Mouse (Mus musculus) neural tube, embryonic 12.5 days (tissue): ENCODE results near the gene Adora1. TPM values are rescaled to one million over a fixed set of nuclear protein-coding genes. Genes with fewer than 3 reads are reported as not detected.

ENCODE experiments used
- ATAC-seq: fragments of 200-750 bp; cut with Nextera tagmentation; 2 replicates; pipeline ENCODE4 v1.8.0; 2017; ENCODE audit warnings: low read depth, mild to moderate bottlenecking, moderate TSS enrichment, moderate library complexity; ENCODE audit not compliant: low FRiP score
- H3K27ac ChIP-seq: fragments of 300-500 bp; sonication (generic); 2 replicates; pipeline ENCODE4 v1.5.1; 2016
- H3K27me3 ChIP-seq: fragments of 300-500 bp; sonication (generic); replicated peaks from 2 replicates; pipeline ENCODE4 v1.6.1; 2016; ENCODE audit warnings: mild to moderate bottlenecking
- H3K36me3 ChIP-seq: fragments of 300-500 bp; sonication (generic); 2 replicates; pipeline ENCODE4 v1.6.1; 2016; ENCODE audit warnings: mild to moderate bottlenecking
- H3K4me1 ChIP-seq: fragments of 300-500 bp; sonication (generic); 2 replicates; pipeline ENCODE4 v1.6.1; 2016
- H3K4me2 ChIP-seq: fragments of 300-500 bp; sonication (generic); replicated peaks from 2 replicates; pipeline ENCODE4 v1.6.1; 2016; ENCODE audit warnings: mild to moderate bottlenecking
- H3K4me3 ChIP-seq: fragments of 300-500 bp; sonication (generic); 2 replicates; pipeline ENCODE4 v1.5.1; 2016
- H3K9ac ChIP-seq: fragments of 300-500 bp; sonication (generic); 2 replicates; pipeline ENCODE4 v1.6.1; 2016; ENCODE audit warnings: mild to moderate bottlenecking
- H3K9me3 ChIP-seq: fragments of 300-500 bp; sonication (generic); 2 replicates; pipeline ENCODE4 v1.6.1; 2016; ENCODE audit warnings: mild to moderate bottlenecking
- WGBS: fragments of 180-500 bp; shearing (Covaris S2); methylation state at CpG from one replicate; pipeline ENCODE4 v1.1.7; 2016; 5-methylcytosine and 5-hydroxymethylcytosine counted together
- polyA plus RNA-seq: library from polyadenylated mRNA; unstranded; fragments of >200 nt; fragmentation: Nextera tagmentation; extraction: Ambion mirVana; gene quantifications from 2 replicates; pipeline ENCODE4 v1.2.1, GENCODE M21; 2016

Adora1 gene
- polyA plus RNA-seq, 1 experiment from 2014 or later, result 5.5 TPM

- H3K4me3 ChIP-seq, result no peak overlapping the region
- H3K27me3 ChIP-seq, result no peaks in the 10 kb centered on the region
- no peak for ATAC-seq
- no peaks in the 10 kb centered on the region for H3K4me1 ChIP-seq
- H3K9me3 ChIP-seq, result no peaks in the 10 kb centered on the region
- H3K4me2 ChIP-seq, result no peak overlapping the region
- H3K27ac ChIP-seq, result no peak overlapping the region
- 74% methylated on average over 8 of the region's 8 CpGs for WGBS
- no peak overlapping the region for H3K9ac ChIP-seq
- H3K36me3 ChIP-seq, result no peaks in the 10 kb centered on the region
Measured at GRCm38 (mm10) chr1:134222122-134223055, 12.8 kb downstream of the Adora1 start.

DNA sequence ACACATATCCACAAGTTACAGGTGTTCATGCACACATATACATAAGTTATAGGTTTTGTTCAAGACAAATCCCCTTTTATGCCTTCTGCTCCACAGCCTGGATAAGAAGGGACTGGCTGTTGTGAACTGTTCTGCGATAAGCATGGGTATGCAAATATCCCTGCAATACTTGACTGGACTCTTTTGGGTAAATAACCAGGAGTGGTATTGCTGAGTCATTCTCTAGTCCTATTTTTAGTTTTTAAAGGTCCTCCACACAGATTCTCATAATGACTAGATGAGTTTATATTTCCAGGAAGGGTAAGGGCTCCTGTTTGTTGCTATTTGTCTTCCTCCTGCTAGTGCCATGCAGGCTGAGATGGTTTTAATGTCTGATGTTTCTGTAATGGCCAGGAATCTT is 14.1 kb downstream of the Adora1 start:
- Histone ChIP-seq H3K27me3 (no peaks in the 10 kb centered on the region), H3K9me3 (no peaks in the 10 kb centered on the region), H3K4me2 (no peak overlapping the region), H3K4me3 (no peak overlapping the region), H3K36me3 (no peaks in the 10 kb centered on the region), H3K27ac (no peak overlapping the region), H3K4me1 (peaks cover 3% of the 10 kb centered on the region), H3K9ac (no peak overlapping the region)
- 94% methylated on average over 1 of the region's 1 CpGs for WGBS
- no peak for ATAC-seq

DNA sequence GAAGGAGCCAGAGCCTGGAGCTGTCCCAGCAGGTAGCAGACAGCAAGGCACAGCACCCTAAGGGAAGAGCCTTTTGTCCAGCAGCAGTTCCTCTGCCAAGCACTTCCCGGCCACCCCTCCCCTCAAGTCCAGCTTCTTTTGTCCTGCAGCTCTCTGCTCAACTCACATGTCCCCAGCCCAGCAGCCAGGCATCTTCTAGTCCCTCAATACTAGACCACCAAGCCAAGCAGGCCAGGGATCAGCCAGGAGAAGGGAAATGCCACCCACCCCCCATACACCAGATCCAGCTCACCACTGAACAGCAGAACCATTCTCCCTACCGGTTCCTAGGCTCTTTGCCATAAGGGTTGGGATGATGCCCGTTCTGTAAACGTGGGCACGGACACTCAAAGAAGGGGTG is 15.6 kb downstream of the Adora1 start:
- no peak overlapping the region for H3K27ac ChIP-seq
- no peak for ATAC-seq
- no peak overlapping the region for H3K9ac ChIP-seq
- H3K4me2 ChIP-seq, result no peak overlapping the region
- peaks cover 9% of the 10 kb centered on the region for H3K4me1 ChIP-seq
- no peaks in the 10 kb centered on the region for H3K36me3 ChIP-seq
- H3K9me3 ChIP-seq, result no peaks in the 10 kb centered on the region
- no peak overlapping the region for H3K4me3 ChIP-seq
- no peaks in the 10 kb centered on the region for H3K27me3 ChIP-seq
- 79% methylated on average over 5 of the region's 5 CpGs for WGBS

DNA sequence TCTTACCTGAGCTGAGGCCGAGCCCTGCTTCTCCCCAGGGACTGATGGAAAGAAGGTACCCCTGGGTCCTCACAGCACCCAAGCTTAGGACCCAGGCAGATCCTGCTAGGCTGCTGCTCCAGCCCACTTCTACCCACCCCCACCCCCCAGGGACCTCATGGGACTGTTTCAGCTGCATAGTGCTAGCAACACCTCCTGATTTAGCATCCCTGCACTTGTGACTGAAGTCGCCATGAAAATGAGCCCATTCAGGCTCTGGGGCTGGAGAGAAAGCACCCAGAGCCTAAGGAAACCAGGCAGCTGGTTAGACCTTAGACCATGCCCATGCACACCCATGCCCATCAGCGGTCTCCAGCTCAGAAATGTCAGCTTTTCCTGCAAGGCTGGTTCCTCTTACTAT is 17.3 kb downstream of the Adora1 start:
- H3K36me3 ChIP-seq, result no peaks in the 10 kb centered on the region
- H3K9me3 ChIP-seq, result no peaks in the 10 kb centered on the region
- no peak for ATAC-seq
- H3K9ac ChIP-seq, result no peak overlapping the region
- H3K4me3 ChIP-seq, result no peak overlapping the region
- no peak overlapping the region for H3K27ac ChIP-seq
- H3K27me3 ChIP-seq, result no peaks in the 10 kb centered on the region
- 74% methylated on average over 3 of the region's 3 CpGs for WGBS
- H3K4me2 ChIP-seq, result no peak overlapping the region
- peaks cover 9% of the 10 kb centered on the region for H3K4me1 ChIP-seq

GRCm38 (mm10) chr1:134217028-134217481 is 18.2 kb downstream of the Adora1 start:
- Histone ChIP-seq H3K4me2 (no peak overlapping the region), H3K9me3 (no peaks in the 10 kb centered on the region)

DNA sequence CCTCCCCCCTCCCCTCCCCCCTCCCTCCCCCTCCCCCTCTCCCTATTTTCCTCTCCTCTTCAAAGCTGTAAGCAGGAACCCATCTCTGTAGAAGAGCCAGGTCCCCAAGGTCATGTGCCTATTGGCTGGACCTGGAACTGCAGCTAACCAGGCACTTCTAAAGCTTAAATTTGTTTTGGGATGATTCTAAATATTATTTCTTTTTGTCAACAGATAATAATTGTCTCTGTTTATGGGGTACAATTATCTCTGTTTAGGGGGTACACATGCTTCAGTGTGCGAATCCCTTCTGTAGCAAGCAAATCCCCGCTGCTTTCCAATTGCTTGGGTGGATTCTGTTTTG is 18.6 kb downstream of the Adora1 start:
- no peak overlapping the region for H3K4me2 ChIP-seq
- H3K27ac ChIP-seq, result no peak overlapping the region
- H3K36me3 ChIP-seq, result no peaks in the 10 kb centered on the region
- peaks cover 9% of the 10 kb centered on the region for H3K4me1 ChIP-seq
- 85% methylated on average over 2 of the region's 2 CpGs for WGBS
- no peak for ATAC-seq
- no peak overlapping the region for H3K9ac ChIP-seq
- no peaks in the 10 kb centered on the region for H3K27me3 ChIP-seq
- no peak overlapping the region for H3K4me3 ChIP-seq
- no peaks in the 10 kb centered on the region for H3K9me3 ChIP-seq

More at GRCm38 (mm10) chr1:134217028-134217481, 18.2 kb downstream of the Adora1 start:
- Histone ChIP-seq H3K36me3 (no peaks in the 10 kb centered on the region), H3K27ac (no peak overlapping the region), H3K27me3 (no peaks in the 10 kb centered on the region), H3K9ac (no peak overlapping the region), H3K4me3 (no peak overlapping the region), H3K4me1 (peaks cover 9% of the 10 kb centered on the region)
- no peak for ATAC-seq
- WGBS, result 79% methylated on average over 12 of the region's 12 CpGs

GRCm38 (mm10) chr1:134215751-134216628 is 19.2 kb downstream of the Adora1 start:
- ATAC-seq, result peak; percentile 57
- H3K27me3 ChIP-seq, result no peaks in the 10 kb centered on the region
- H3K4me1 ChIP-seq, result peaks cover 11% of the 10 kb centered on the region
- peak overlapping the region; percentile 24; the same call in 1 of the 2 replicates for H3K4me2 ChIP-seq
- no peak overlapping the region for H3K9ac ChIP-seq
- no peak overlapping the region for H3K27ac ChIP-seq
- WGBS, result 22% methylated on average over 11 of the region's 11 CpGs
- H3K36me3 ChIP-seq, result no peaks in the 10 kb centered on the region
- H3K9me3 ChIP-seq, result no peaks in the 10 kb centered on the region
- H3K4me3 ChIP-seq, result no peak overlapping the region

GRCm38 (mm10) chr1:134215059-134215458 is 20.2 kb downstream of the Adora1 start:
- Histone ChIP-seq H3K9ac (no peak overlapping the region), H3K36me3 (no peaks in the 10 kb centered on the region), H3K27me3 (no peaks in the 10 kb centered on the region), H3K4me3 (no peak overlapping the region), H3K4me1 (peaks cover 14% of the 10 kb centered on the region), H3K9me3 (no peaks in the 10 kb centered on the region), H3K27ac (no peak overlapping the region), H3K4me2 (no peak overlapping the region)
- WGBS, result 44% methylated on average over 7 of the region's 7 CpGs
- no peak for ATAC-seq

DNA sequence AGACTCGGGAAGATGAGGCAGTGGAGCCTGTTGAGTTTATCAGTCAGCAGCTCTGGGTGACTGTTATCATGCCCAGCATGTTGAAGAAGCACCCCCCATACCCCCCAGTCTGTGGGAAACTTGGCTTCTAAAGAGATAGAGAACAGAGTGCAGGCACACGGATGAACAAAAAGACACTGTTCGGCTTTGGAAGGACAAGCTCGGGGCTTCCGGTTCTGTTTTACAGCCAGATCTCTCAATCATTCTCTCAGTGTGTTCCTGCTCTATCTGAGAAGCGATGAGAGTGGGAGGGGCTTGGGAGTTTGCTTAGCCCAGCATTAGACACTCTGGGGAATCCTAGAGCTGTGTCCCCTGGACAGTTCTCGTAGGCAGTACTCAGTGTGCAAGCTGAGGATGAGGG is 21.8 kb downstream of the Adora1 start:
- Histone ChIP-seq H3K9ac (no peak overlapping the region), H3K27ac (no peak overlapping the region), H3K27me3 (no peaks in the 10 kb centered on the region), H3K4me3 (no peak overlapping the region), H3K36me3 (no peaks in the 10 kb centered on the region), H3K4me2 (no peak overlapping the region), H3K4me1 (peaks cover 14% of the 10 kb centered on the region), H3K9me3 (no peaks in the 10 kb centered on the region)
- 72% methylated on average over 7 of the region's 7 CpGs for WGBS
- ATAC-seq, result no peak

- H3K9me3 ChIP-seq, result no peaks in the 10 kb centered on the region
- H3K36me3 ChIP-seq, result no peaks in the 10 kb centered on the region
- H3K4me1 ChIP-seq, result peaks cover 14% of the 10 kb centered on the region
- H3K27ac ChIP-seq, result no peak overlapping the region
- 78% methylated on average over 6 of the region's 6 CpGs for WGBS
- no peak for ATAC-seq
- H3K4me2 ChIP-seq, result no peak overlapping the region
- H3K27me3 ChIP-seq, result no peaks in the 10 kb centered on the region
- H3K9ac ChIP-seq, result no peak overlapping the region
- no peak overlapping the region for H3K4me3 ChIP-seq
Measured at GRCm38 (mm10) chr1:134212351-134212750, 22.9 kb downstream of the Adora1 start.

DNA sequence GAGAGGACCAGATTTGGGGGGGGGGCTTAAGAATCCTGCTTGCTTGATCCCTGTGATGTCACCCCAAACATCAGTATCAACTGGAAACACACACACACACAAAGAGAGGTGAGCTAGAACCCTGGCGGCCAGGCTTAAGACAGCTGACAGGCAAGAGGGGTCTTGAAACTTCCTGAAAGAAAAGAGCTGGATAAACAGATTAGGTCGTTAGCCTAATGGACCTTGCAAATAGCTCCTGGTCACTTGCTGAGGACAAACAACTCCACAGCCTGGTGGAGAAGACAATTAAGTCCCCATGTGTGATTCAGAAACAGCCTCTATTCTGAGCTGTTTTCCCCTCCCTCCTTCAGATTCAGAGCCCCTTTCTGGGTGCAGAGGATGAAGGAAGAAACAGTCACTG is 23.6 kb downstream of the Adora1 start:
- Histone ChIP-seq H3K4me1 (peaks cover 14% of the 10 kb centered on the region), H3K9ac (no peak overlapping the region), H3K4me2 (no peak overlapping the region), H3K36me3 (no peaks in the 10 kb centered on the region), H3K27me3 (no peaks in the 10 kb centered on the region), H3K4me3 (no peak overlapping the region), H3K9me3 (no peaks in the 10 kb centered on the region), H3K27ac (no peak overlapping the region)
- 14% methylated on average over 2 of the region's 2 CpGs for WGBS
- no peak for ATAC-seq

- no peaks in the 10 kb centered on the region for H3K36me3 ChIP-seq
- H3K9me3 ChIP-seq, result no peaks in the 10 kb centered on the region
- ATAC-seq, result no peak
- 75% methylated on average over 6 of the region's 6 CpGs for WGBS
- no peak overlapping the region for H3K4me3 ChIP-seq
- H3K4me1 ChIP-seq, result peaks cover 11% of the 10 kb centered on the region
- H3K4me2 ChIP-seq, result no peak overlapping the region
- no peak overlapping the region for H3K27ac ChIP-seq
- H3K9ac ChIP-seq, result no peak overlapping the region
- H3K27me3 ChIP-seq, result no peaks in the 10 kb centered on the region
Measured at GRCm38 (mm10) chr1:134211043-134211442, 24.2 kb downstream of the Adora1 start.
